Mouse (Mus musculus) CD8-positive naive resting alpha-beta T cell, adult 57 days (primary cell): ENCODE data around the gene Nenf. TPM values are rescaled to one million over a fixed set of nuclear protein-coding genes. Genes with fewer than 3 reads are reported as not detected.

Source experiments
- total RNA-seq: library from RNA; stranded (reverse); gene quantifications from one replicate; pipeline ENCODE4 v1.2.4, GENCODE M21; 2023

Nenf gene
- 12.7 TPM for total RNA-seq

DNA sequence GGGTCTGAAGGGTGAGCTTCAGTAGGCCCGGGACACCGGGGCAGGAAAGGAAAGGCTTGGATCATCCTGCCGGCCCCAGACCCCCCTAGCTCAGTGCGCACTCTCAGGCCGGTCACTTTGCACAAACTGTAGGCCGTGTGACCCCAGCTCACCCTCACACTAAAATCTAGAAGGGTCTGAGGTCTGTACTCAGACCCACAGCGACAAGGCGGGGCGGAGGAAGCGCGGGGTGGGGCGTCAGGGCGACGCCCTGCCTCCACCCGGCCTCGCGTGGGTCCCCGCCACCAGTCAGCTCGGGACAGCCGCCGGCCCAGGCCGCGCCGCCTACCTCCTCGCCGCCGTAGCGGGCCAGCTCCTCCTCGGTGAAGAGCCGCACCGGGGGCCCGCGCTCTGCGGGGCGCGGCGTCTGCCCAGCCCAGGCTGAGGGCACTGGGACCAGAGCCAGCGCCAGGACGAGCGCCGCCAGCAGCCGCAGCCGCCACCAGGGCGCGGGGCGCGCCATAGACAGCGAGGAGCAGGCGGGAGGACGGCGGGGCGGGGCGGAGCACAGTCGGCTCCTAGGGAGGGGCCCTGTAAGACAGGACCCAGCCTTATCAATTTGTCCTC, at the start of gene Nenf:
TSS of gene Nenf (minus strand) at position 604 of the 606 bp plus-strand sequence.

DNA sequence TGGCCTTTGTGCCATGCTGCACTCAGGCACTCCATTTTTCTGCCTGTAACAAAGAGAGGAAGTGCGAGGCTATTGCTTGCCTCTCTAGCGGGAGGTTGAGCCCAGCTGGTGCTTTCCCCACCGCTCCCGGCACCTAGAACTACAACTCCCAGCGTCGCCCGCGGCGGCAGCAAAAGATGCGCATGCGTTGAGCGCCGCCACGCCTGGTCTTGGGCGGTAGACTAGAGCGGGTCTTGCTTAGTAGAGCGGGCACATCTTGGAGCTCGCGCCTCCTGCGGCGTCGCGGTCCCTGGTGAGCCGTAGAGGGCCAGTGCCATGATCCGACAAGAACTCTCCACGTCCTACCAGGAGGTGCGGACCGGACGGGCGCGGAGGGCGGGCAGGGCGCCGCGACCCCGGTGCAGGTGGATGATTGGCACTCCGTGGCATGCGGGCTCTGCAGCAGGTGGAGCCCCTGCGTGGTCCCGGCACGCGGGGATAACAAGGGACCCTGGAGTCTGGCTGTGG, 7.8 kb upstream of the Nenf start, which contains the start of gene Tmem206:
TSS of gene Tmem206 (plus strand) at position 187 of the 507 bp plus-strand sequence.

Other genes starting within 250 kb of the Nenf start
- 2.0 TPM for gene Batf3, start 220.3 kb downstream of the Nenf start, total RNA-seq
- 0.37 TPM for gene Fam71a, start 153.4 kb downstream of the Nenf start, total RNA-seq
- 28.8 TPM for gene Atf3, start 100.2 kb downstream of the Nenf start, total RNA-seq
- 10.3 TPM for gene Tmem206, start 7.7 kb upstream of the Nenf start, total RNA-seq
- 339 TPM for gene Ppp2r5a, start 85.1 kb upstream of the Nenf start, total RNA-seq